Mouse (Mus musculus): ENCODE data around the gene Mat2b.
"Not testable (repeated sequence)": the region's sequence is repeated elsewhere in the genome, so short reads cannot be mapped to it uniquely, and the experiment has no call there.

Gene Mat2b

GRCm38 (mm10) chr11:40695103-40695502 lies at the start of gene Mat2b:
Gene Mat2b (minus strand): TSS chr11:40695203.
- CTCF ChIA-PET: interaction anchor here (0.7 kb wide), 1 partner anchor 9 kb away, joined by 7 read pairs; no protein-coding TSS in a partner anchor

DNA sequence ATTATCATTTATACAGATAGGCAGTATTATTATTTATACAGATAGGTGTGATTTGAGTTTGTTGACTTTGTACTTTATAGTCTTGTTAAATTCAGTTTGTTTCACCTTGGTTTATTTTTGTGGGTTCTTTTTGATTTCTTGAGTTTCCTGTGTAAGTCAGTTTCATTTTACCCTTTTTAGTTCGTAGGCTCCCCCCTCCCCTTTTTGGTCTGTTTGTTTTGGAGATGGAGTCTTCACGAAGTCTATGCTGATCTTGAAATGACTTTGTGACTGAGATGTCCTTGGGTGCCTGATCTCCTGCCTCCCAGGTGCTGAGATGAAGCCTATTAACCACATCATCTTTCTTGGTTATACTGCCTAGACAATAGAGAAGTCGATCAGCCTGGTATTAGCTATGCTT lies 49.3 kb upstream of the Mat2b start:
- CTCF ChIA-PET: no interaction called here

DNA sequence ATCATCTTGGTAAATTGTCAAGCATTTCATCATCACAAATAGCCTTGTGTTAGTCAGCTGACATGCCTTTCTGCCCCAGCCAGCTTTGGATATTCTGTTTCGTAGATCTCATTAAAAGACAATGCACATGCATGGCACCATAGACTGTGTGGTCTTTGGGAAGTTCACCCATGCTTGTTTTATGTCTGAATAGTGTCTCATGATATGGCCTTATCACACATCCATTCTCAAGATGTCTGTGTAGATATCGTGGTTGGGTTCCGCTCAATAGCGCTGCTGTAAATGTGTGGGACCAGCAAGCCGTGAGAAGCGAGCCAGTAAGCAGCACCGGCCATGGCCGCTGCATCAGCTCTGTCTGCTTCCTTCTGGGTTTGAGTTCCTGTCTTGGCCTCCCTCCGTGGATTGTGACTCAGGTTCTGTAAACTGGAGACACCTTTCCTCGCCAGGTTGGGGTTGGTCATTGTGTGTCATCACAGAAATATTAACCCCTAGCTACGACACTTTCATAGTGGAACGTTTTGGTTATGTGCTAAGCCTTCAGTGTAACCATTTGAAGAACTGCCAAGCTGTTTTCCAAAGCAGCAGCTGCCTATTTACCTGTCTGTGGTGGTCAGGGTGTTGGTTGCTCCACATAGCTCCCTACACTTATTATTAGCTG lies 46.7 kb upstream of the Mat2b start:
- CTCF ChIA-PET: no interaction called here

GRCm38 (mm10) chr11:40737369-40737768 lies 42.4 kb upstream of the Mat2b start:
- CTCF ChIA-PET: no interaction called here

DNA sequence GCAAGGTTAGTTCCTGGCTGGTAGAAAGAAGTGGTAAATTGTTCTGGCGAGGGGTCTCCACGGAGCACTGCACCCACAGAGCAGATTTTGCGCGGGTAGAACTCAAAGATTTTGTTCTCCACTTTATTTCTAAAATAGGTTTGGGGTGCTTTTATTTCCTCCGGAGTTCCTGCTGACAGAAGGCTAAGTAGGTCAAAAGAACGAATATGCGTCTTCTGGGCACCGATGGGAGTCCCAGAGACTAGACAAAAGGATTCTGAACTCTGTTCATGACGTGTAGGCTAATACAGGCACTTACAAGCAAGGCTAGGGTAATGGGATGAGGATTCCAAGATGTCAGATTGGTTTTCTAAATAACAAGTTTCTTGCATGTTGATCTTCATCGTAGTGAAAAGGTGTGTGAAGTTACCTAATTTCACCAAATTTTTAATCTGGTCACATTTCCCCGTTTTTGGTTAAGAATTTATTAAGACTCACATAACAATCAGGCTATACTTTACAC lies 39.3 kb upstream of the Mat2b start:
- CTCF ChIA-PET: no interaction called here

GRCm38 (mm10) chr11:40733339-40734174 lies 38.6 kb upstream of the Mat2b start, which contains the start of the genes Hmmr and Nudcd2:
Gene Hmmr (minus strand): TSS chr11:40733422.
Gene Nudcd2 (plus strand): TSS chr11:40733667.
- CTCF ChIA-PET: no interaction called here

DNA sequence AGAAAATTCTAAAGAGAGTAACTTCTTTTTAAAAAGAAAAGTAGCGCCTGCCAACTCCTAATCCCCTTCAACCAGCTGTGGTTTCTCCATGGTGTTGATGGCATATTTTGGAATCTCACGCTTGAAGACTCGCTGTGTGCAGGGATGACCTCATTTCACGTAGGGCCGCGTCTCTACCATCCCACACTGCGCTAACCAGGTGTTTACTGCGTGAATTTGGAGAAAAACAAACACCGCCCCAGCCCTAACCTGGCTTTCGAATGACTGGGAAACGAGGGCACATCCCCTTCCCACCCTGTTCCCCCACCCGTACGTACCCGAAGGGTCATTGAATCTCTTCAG lies 38.0 kb upstream of the Mat2b start:
- CTCF ChIA-PET: no interaction called here

DNA sequence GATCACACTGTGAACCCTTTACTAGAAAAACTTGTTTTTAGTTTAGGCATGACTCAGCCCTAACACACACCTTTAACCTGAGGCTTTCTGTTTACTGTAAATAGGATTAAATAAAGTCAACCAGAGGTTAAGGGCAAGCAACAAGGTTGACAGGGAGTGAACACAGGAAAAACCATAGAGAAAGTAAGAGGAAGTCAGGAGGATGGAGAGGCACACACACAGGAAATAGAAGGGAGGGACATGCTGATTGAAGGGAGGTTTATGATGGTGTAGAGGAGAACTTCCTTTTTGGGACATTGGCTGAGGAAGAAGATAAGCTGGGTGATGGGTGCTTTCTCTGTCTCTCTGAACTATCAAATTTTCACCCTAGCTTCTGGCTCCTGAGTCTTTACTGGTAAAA lies 23.3 kb upstream of the Mat2b start:
- CTCF ChIA-PET: no interaction called here

DNA sequence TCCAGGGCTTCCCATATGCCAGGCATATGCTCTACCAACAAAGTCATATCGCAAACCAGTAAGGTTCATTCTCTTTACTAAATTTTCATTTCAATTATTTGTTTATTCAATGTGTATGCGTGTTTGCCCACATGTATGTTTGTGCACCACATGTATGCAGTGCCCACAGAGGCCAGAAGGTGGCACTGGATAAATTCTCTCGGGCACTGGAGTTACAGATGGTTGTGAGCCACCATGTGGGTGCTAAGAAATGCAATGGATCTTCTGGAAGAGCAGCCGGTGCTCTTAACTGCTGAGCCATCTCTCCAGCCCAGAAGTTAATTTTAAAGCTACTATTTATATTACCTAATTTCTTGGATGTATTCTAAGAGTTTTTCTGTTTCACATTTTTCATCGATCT lies 20.5 kb upstream of the Mat2b start:
- CTCF ChIA-PET: no interaction called here

DNA sequence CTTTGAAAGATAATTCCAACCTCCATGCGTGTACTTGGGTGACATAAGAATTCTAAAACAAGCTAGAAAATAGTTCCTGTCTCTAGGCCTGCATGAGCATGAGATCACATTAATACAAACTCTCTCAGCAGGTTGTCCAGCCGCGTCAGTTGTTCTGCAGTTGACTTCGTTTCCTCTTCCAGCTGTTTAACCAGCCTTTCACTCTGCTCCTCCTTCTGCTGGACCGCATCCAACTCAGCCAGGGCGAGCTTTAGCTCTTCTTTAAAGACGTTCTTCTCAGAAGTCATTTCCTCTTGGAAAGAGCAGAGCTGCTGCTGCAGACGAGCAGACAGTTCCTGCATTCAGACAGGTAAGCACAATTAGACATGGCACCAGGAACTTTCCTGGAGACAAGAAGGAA lies 18.9 kb upstream of the Mat2b start:
- CTCF ChIA-PET: no interaction called here

DNA sequence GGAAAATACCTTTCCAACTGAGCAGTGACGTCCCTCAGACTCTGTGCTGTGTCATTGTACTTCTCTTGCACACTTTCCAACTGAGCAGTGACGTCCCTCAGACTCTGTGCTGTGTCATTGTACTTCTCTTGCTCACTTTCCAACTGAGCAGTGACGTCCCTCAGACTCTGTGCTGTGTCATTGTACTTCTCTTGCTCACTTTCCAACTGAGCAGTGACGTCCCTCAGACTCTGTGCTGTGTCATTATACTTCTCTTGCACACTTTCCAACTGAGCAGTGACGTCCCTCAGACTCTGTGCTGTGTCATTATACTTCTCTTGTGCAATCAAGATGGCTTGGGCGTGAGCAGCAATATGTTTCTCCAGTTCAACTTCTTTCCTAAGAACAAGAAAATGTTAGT lies 14.9 kb upstream of the Mat2b start:
- CTCF ChIA-PET: not testable (repeated sequence)

- CTCF ChIA-PET: interaction anchor here (0.7 kb wide), 1 partner anchor 9 kb away, joined by 7 read pairs; no protein-coding TSS in a partner anchor
These were observed 504 bp downstream of the Mat2b start for GRCm38 (mm10) chr11:40694311-40695087.

DNA sequence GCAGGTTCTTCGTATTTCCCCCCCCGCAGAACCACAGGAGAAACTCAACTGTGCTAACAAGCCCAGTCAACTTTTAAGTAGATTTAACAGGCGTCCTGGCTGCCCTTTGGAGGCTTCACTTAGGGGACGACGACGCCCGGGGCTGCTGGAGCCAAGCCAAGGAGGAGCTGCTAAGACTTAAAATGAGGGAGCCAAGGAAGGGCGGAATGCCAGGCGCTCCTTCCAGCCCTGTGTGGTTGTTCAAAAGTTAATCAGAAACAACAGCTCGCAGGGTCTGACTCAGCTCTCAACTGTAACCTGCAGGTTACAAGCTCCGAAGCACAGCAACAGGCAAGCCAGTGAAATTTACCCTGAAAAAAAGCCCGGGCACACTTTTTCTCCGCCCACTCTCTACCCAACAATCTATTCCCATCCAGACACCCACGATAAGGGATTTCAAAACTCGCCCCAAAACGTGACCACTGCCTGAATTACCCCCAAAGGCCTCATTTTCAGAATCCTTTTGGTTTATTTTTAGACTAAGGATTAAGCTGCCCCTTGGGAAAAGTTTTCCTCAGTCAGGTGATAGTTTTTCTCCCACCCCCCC lies 1.5 kb downstream of the Mat2b start:
- CTCF ChIA-PET: interaction anchor here (0.9 kb wide), 1 partner anchor 16 kb away, joined by 3 read pairs; no protein-coding TSS in a partner anchor

DNA sequence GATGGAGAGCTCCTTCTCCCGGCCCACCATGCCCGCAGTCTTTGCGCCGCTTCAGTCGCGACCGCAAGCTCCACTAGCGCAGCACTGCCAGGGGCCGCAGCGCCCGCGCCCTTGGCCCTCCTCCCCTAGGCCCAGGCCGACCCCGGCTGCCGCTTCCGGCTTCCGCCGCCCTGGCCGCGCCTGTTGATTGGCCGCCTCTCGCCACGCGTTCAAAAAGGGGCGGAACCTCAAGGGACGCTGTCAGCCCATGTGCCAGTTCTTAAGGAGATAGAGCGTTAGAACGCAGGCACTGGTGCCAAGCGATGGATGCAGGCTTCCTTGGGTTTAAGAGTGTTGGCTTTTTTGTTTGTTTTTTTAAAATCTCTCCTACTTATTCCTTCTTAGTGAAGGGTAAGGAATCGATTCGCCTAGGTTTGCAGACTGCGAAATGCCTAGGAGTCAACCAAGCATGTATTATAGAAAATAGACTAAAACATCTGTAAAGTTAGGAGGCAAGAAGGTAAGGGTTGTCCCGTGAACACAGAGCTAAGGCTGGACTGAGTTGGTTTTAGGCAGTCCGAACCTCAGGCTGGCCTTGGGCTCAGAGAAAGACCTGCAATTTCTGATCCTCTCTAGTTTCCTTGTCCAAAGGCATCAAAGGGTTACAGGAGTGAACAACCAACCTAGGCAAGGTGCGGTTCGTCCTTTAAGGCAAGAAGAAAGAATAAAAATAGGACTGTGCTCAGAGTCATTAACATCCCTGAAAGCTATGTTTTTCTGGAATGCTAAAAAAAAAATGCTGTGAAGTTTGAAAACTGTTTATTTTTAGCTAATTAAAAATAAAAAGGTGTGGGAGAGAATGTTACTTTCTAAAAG lies 2.3 kb downstream of the Mat2b start:
- CTCF ChIA-PET: interaction anchor here (0.9 kb wide), 1 partner anchor 15 kb away, joined by 3 read pairs; no protein-coding TSS in a partner anchor

DNA sequence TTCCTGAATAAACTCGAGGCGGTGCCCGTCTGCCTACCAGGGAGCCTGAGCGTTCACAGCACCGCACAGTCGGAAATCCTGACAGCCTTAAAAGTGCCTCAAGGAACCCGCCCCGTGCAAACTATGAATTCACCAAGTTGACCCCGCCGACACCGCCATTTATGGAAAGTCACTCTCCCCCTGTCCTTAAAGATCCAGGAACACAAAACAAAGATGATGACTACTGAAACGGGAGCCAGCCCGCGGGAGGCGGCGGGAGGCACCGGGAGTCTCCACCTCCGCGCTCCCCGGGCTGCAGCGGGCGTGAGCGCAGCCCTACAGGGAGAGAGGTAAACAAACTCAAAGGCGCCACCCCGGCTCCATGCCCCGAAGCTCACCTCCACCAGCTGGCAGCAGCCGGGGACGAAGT lies 2.9 kb downstream of the Mat2b start:
- CTCF ChIA-PET: no interaction called here

GRCm38 (mm10) chr11:40690444-40691127 lies 4.4 kb downstream of the Mat2b start:
- CTCF ChIA-PET: no interaction called here

GRCm38 (mm10) chr11:40683295-40683694 lies 11.7 kb downstream of the Mat2b start:
- CTCF ChIA-PET: no interaction called here

DNA sequence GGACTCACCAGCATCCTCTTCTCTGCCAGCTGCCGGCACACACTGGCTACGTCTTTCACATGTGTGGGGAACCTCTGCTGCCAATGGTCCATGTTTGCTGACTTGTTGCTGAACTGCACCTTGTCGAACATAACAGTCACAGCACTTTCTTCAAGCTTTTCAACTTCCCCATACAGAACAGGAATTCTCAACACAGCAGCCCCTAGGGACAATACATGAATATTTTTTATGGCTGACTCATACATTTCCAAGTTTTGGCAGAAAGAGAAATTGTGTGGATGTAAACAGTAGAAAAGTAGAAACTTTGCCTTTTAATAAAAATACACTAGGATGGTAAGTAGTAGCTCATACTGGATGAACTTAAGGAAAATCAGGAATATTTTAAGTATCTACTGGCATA lies 12.5 kb downstream of the Mat2b start:
- CTCF ChIA-PET: no interaction called here

- CTCF ChIA-PET: interaction anchor here (0.9 kb wide), 1 partner anchor 16 kb away, joined by 3 read pairs; no protein-coding TSS in a partner anchor
These were observed 17.8 kb downstream of the Mat2b start for GRCm38 (mm10) chr11:40677169-40677568.

DNA sequence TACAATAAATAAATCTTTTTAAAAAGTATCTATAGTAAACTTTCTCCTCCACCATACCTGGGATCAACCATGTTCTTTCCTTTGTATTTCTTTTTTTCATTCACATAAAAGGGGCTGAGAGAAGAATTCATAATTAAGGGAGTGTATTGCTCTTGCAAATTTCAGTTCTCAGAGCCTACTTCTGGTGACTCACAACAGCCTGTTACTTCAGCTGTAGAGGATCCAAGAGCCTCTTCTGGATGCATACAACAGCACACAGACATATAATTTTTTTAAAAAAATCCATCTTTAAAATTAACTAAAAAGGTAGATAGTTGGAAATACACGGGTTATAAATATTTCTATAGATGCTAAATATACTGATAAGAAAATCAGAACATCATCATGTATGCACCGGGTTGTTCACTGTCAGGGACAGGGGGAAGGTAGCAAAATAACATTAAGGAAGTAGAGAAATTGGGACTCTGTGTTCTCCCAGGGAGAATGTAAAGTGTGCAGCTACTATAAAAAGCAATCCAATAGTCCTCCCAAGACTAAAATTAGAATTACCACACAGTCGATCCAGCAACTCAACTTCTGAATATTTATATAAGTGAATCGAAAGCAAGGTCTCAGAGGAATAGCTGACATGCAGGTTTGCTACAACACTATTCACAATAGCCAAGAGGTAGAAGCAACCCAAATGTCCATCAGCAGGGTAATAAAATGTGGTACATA lies 19.8 kb downstream of the Mat2b start:
- CTCF ChIA-PET: no interaction called here

All from spleen, embryonic (tissue).